Mouse (Mus musculus) heart, postnatal 10 days (tissue): ENCODE data around the gene Il2rg. TPM values are rescaled to one million over a fixed set of nuclear protein-coding genes. Genes with fewer than 3 reads are reported as not detected.

Experiments used
- DNase-seq, 2 experiments: peaks; one replicate each; pipeline ENCODE4 v3.0.0; 2021
- intact Hi-C: fragments of 180-260 bp; cut with DNase I; formaldehyde crosslinking; loops from one replicate; pipeline ENCODE4 v1.15.1; 2025
- total RNA-seq, 2 experiments: library from RNA; stranded (reverse); gene quantifications; 2 replicates each; pipeline ENCODE4 v1.2.3; 2021

Il2rg gene
- total RNA-seq, 2 experiments from 2014 or later = 16.8 to 21.4 TPM

DNA sequence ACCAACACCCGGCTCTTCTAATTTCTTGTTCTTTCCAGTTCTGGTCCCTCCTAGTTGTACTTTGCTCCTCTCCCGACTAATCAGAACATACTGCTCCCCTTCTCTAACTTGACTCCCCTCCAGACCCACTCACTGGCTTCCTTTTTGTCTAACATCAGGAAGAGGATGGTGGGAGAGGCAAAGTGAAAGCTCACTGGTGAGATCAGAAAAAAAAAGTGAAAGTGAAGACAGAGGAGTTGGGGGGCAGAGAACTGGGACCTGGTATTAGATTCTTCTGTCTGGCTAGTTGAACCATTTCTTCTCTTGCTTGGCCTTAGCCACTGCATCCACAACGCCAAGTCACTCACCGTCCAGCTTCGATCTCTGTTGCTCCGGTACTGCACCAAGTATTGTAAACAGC is 1.4 kb downstream of the Il2rg start:
- no peak for DNase-seq
- intact Hi-C loops = no loop called here

- DNase-seq = no peak
- intact Hi-C loops = no loop called here
These were observed 4.2 kb downstream of the Il2rg start, which contains the start of gene Gm614 for GRCm38 (mm10) chrX:101263892-101264291. Gm614 (minus strand) TSS chrX:101263992.

GRCm38 (mm10) chrX:101260441-101261325 is 7.4 kb downstream of the Il2rg start:
- intact Hi-C loops = no loop called here
- DNase-seq = no peak

GRCm38 (mm10) chrX:101256603-101257002 is 11.5 kb downstream of the Il2rg start:
- intact Hi-C loops = loop anchor here (10.0 kb wide), 1 partner anchor 122 kb away; no protein-coding TSS in a partner anchor
- no peak for DNase-seq

DNA sequence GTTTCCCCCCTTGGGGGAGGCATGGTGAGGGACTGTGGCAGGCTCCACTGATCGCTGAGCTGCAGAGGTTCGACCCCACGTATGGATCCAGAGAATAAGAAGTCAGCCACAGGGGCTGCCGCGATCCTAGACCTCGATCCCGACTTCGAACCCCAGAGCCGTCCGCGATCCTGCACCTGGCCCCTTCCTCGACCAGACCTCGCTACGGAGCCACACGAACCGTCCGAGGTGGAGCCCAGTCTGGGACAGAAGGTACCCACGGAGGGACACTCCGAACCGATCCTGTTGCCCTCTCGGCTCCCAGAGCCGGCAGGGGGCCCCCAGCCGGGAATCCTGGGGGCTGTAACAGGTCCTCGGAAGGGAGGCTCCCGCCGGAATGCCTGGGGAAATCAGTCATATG is 13.3 kb downstream of the Il2rg start:
- DNase-seq = no peak
- intact Hi-C loops = loop anchor here (2.0 to 10.0 kb wide), 2 partner anchors 18 to 120 kb away; no protein-coding TSS in a partner anchor

DNA sequence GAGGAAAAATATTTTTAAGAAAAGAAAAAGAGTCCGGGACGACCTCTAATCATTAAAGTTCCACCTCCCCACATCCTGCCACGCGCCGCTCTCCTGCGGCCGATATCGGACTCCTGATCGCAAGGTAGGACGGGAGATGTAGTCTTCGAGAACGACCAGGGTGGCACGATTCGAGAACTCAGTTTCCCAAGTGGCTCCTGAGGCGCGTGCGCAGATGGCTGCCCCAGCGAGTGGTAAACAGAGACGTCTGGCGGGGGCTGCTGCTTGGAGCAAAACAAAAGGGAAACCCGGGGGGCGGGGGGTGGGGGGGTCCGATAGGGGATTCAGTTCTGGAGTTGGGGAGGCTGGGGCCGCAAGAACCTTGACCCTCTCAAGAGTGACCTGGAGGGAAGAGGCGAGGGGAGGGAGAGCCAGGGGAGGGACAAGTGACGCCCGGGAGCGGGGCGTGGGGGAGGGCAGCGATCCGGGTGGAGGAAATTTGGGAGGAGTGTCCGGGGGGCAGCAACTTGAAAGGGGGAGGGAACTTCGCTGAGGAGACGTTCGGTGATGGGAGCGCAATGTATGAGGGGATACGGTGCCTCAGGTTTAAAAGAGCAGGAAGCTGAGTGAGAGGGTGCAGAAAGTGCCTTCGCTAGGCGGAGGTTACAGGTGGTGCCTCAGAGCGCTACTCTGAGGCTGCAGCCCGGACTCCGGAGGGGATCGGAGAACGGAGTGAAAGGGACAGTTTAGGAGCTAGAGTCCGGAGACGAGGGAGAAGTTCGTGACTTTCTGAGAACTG is 13.9 kb downstream of the Il2rg start, which contains the start of gene Foxo4:
Foxo4 (plus strand) TSS at position 577 of the 778 bp plus-strand sequence.
- intact Hi-C loops = loop anchor here (2.0 to 10.0 kb wide), 2 partner anchors 19 to 119 kb away; no protein-coding TSS in a partner anchor
- DNase-seq = peak; percentile 88 to 91

DNA sequence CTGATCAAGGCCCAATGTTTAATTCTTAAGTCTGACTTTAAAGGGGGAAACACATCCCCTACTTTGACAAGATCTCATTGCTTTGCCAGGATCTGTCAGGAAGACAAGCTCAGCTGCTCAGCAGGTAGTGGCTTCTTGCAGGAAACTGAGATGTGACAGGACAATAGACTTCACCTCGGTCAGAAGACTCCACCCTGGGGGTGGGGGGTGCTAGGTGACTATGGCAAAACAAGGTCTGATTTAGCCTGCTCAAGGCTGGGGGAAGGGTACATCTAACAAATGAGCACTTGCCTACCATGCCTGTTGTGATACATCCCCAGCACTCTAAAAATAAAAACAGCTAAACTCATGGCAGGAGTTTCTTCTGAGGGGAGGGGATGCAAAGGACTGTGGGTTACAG is 23.0 kb downstream of the Il2rg start:
- no peak for DNase-seq
- intact Hi-C loops = no loop called here

- intact Hi-C loops = loop anchor here (2.0 kb wide), 1 partner anchor 110 kb away; no protein-coding TSS in a partner anchor
- DNase-seq = no peak
These were observed 45.3 kb downstream of the Il2rg start for GRCm38 (mm10) chrX:101222796-101223162.

DNA sequence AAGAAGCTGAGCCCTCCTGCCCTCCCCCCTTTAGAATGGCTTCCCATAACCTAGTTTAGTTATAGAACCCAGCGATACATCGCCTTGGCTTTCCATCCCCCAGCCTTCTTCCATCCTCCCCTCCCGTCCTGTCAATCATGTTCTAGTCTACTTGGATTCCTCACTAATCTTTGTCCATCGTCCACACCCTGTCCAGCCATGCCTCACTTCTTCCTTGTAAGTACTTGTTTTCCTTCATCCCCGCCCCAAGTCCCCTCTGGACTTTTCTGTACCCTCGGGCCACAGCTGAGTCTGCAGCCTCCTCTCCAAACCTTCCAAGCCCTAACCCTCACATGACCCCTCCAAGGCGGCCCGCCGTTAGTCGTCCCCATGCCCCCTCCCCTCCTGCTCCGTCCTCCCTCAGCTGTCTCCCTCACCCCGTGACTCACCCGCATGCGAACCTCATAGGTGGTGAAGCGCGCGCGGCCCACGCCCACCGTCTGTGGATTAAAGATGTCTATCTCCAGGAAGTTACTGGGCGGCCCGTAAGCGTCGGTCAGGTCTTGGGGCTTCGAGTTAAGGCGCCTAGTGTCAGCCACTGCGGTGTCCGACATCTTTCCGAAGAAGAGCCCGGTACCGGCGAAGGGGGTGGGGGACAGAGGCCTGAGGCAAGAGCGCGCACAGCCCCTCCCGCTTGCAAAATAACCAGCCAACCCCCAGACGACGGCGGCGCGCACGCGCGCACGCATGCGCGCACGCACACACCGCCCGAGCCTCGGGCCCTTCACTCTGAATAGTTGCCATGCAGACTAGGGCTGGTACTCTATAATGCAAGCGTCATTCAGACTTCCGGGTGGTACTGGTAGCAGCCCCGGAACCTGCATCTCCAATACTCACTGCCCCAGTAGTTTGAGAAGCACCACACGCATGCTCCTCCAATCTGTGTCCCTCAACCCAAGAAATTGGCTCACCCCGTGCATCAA is 45.9 kb downstream of the Il2rg start, which contains the start of gene Snx12:
Snx12 (minus strand) TSS at position 730 of the 962 bp plus-strand sequence.
- DNase-seq = peak; percentile 89 to 91
- intact Hi-C loops = loop anchor here (2.0 kb wide), 1 partner anchor 111 kb away; no protein-coding TSS in a partner anchor

Other genes with a start within 250 kb of the Il2rg start
- gene Tex11, start 208.6 kb downstream of the Il2rg start, total RNA-seq = under 1 TPM; 0.35 to 0.53 TPM
- gene Slc7a3, start 182.2 kb downstream of the Il2rg start, total RNA-seq = not detected
- gene Snx12, start 45.7 kb downstream of the Il2rg start, total RNA-seq = 10 to 100 TPM; 46.9 to 48.0 TPM
- 10 to 100 TPM; 30.7 to 35.0 TPM for gene Foxo4, start 13.7 kb downstream of the Il2rg start, total RNA-seq
- gene Gm614, start 4.3 kb downstream of the Il2rg start, total RNA-seq = under 1 TPM; 0.36 to 0.62 TPM
- not detected for gene Gm20489, start 768 bp upstream of the Il2rg start, total RNA-seq
- 10 to 100 TPM; 26.8 to 29.4 TPM for gene Med12, start 5.8 kb upstream of the Il2rg start, total RNA-seq
- under 1 TPM; 0.77 to 0.86 TPM for gene Nlgn3, start 30.9 kb upstream of the Il2rg start, total RNA-seq
- gene Gjb1, start 108.1 kb upstream of the Il2rg start, total RNA-seq = not detected
- 10 to 100 TPM; 23.7 to 31.0 TPM for gene Zmym3, start 152.6 kb upstream of the Il2rg start, total RNA-seq
- gene Nono, start 161.1 kb upstream of the Il2rg start, total RNA-seq = 100 to 1,000 TPM; 134 to 135 TPM
- 100 to 1,000 TPM; 180 to 204 TPM for gene Itgb1bp2, start 180.8 kb upstream of the Il2rg start, total RNA-seq